Mouse (Mus musculus): ENCODE measurements at regions not wholly inside any gene's neighbourhood (a gene's known extent, or its start where the extent isn't known, plus 50 kb on each side); places are given as distances from the start of the nearest gene placed in this dataset.

GRCm38 (mm10) chr19:33021161-33021560 is 263.9 kb downstream of the Pten start:
- TF ChIP-seq CTCF (IDR thresholded peaks at IDR 0.05; ENCODE audit: extremely low read depth, insufficient read depth, low read length): no peak
- no peak for TF ChIP-seq POLR2A (IDR thresholded peaks at IDR 0.05; ENCODE audit: extremely low read depth, insufficient read depth, low read length)
